In genomic region chr13:74493911-74494679, GRCm38 (mm10) we compare ENCODE assay signal across 8 mouse cellular contexts. TPM values are rescaled to one million over a fixed set of nuclear protein-coding genes. Genes with fewer than 3 reads are reported as not detected.
DNase-seq lines count a peak whose midpoint lies in the region; ATAC-seq and TF ChIP-seq lines count a peak whose summit lies in the region.

TSS of gene Zfp825 (minus strand) at chr13:74493992.

- TF ChIP-seq CTCF in E14TG2a.4 (conservative IDR thresholded peaks at IDR 0.05; ENCODE audit: low read length): no peak
- no peak for TF ChIP-seq CTCF in heart, postnatal 0 days (IDR thresholded peaks at IDR 0.05; ENCODE audit: low read depth)
- no peak for TF ChIP-seq CTCF in testis, adult 2 months (IDR thresholded peaks at IDR 0.05; ENCODE audit: control insufficient read depth, insufficient read depth, insufficient replicate concordance, low read depth, low read length)

- peak within 1 kb of the TSS; percentile 88 for H3K4me2 ChIP-seq in forebrain, embryonic 12.5 days
- peak within 1 kb of the TSS; percentile 83 for H3K4me2 ChIP-seq in heart, postnatal 0 days (ENCODE audit: low read depth, low read length)
- H3K4me2 ChIP-seq in liver, embryonic 16.5 days (ENCODE audit: low read depth, low read length): peak within 1 kb of the TSS; percentile 88
- H3K4me2 ChIP-seq in neural tube, embryonic 13.5 days: peak within 1 kb of the TSS; percentile 91

- peak within 1 kb of the TSS; percentile 76 for H3K9ac ChIP-seq in forebrain, embryonic 12.5 days
- H3K9ac ChIP-seq in heart, postnatal 0 days (replicated peaks; ENCODE audit: low read depth, low read length): peak within 1 kb of the TSS; percentile 68
- peak within 1 kb of the TSS; percentile 76 for H3K9ac ChIP-seq in liver, embryonic 16.5 days (ENCODE audit: low read depth, low read length)
- peak within 1 kb of the TSS; percentile 84 for H3K9ac ChIP-seq in neural tube, embryonic 13.5 days

- peak within 1 kb of the TSS; percentile 83 for H3K27ac ChIP-seq in forebrain, embryonic 12.5 days
- H3K27ac ChIP-seq in heart, postnatal 0 days (ENCODE audit: low read depth): peak within 1 kb of the TSS; percentile 88
- peak within 1 kb of the TSS; percentile 94 for H3K27ac ChIP-seq in liver, embryonic 16.5 days (ENCODE audit: low read length)
- H3K27ac ChIP-seq in neural tube, embryonic 13.5 days (replicated peaks): peak within 1 kb of the TSS; percentile 86
- peak within 1 kb of the TSS; percentile 74 for H3K27ac ChIP-seq in testis, adult 2 months (ENCODE audit: control insufficient read depth, insufficient read depth, low read depth, low read length)

- TF ChIP-seq EP300 in heart, postnatal 0 days (IDR thresholded peaks at IDR 0.05; ENCODE audit: low read depth): no peak

- peak within 1 kb of the TSS; percentile 88 for H3K4me3 ChIP-seq in E14TG2a.4 (replicated peaks; ENCODE audit: low read length)
- peak within 1 kb of the TSS; percentile 60 for H3K4me3 ChIP-seq in forebrain, embryonic 12.5 days (replicated peaks)
- H3K4me3 ChIP-seq in heart, postnatal 0 days (ENCODE audit: low read depth, low read length): peak within 1 kb of the TSS; percentile 61
- H3K4me3 ChIP-seq in liver, embryonic 16.5 days (ENCODE audit: low read depth, low read length): peak within 1 kb of the TSS; percentile 69
- peak within 1 kb of the TSS; percentile 65 for H3K4me3 ChIP-seq in neural tube, embryonic 13.5 days
- peak within 1 kb of the TSS; percentile 87 for H3K4me3 ChIP-seq in testis, adult 2 months (ENCODE audit: control insufficient read depth, low read depth, low read length)

- peaks cover 15% of the 10 kb centered on the region for H3K4me1 ChIP-seq in E14TG2a.4 (replicated peaks; ENCODE audit: low read depth, low read length)
- peaks cover 5% of the 10 kb centered on the region; the same call in 1 of the 2 replicates for H3K4me1 ChIP-seq in forebrain, embryonic 12.5 days
- H3K4me1 ChIP-seq in heart, postnatal 0 days (ENCODE audit: control insufficient read depth, insufficient read depth): no peaks in the 10 kb centered on the region
- no peaks in the 10 kb centered on the region; the same call in 1 of the 2 replicates for H3K4me1 ChIP-seq in liver, embryonic 16.5 days (ENCODE audit: control insufficient read depth, low read depth, low read length)
- H3K4me1 ChIP-seq in neural tube, embryonic 13.5 days (replicated peaks): peaks cover 13% of the 10 kb centered on the region
- H3K4me1 ChIP-seq in testis, adult 2 months (ENCODE audit: control insufficient read depth, insufficient read depth, low read length): peaks cover 7% of the 10 kb centered on the region; the same call in 1 of the 2 replicates

- under 1% methylated on average over 23 of the region's 23 CpGs for WGBS in forebrain, embryonic 12.5 days
- under 1% methylated on average over 23 of the region's 23 CpGs for WGBS in heart, postnatal 0 days
- 0% methylated on average over 23 of the region's 23 CpGs for WGBS in liver, embryonic 16.5 days (ENCODE audit: insufficient replicate concordance)
- WGBS in neural tube, embryonic 13.5 days: under 1% methylated on average over 23 of the region's 23 CpGs

- 0 out of 2 replicates have a peak, but pooled peaks have one; percentile 34 for TF ChIP-seq POLR2A in testis, adult 2 months (IDR thresholded peaks at IDR 0.05; ENCODE audit: control insufficient read depth, low read depth, low read length)

- peak; percentile 74 for DNase-seq in c-Kit-positive CD71-positive TER-119-positive erythroid progenitor cells, embryonic 14.5 days (ENCODE audit: low spot score)
- DNase-seq in heart, postnatal 0 days (ENCODE audit: low spot score): peak; percentile 80
- peak; percentile 72 to 85 for DNase-seq in kidney, postnatal 4 days

- H3K36me3 ChIP-seq in E14TG2a.4 (ENCODE audit: insufficient read depth, low read length): peaks cover 7% of the 10 kb centered on the region
- no peaks in the 10 kb centered on the region for H3K36me3 ChIP-seq in forebrain, embryonic 12.5 days (replicated peaks)
- no peaks in the 10 kb centered on the region for H3K36me3 ChIP-seq in heart, postnatal 0 days (replicated peaks; ENCODE audit: control insufficient read depth, insufficient read depth, low read length)
- no peaks in the 10 kb centered on the region for H3K36me3 ChIP-seq in liver, embryonic 16.5 days (ENCODE audit: control insufficient read depth, insufficient read depth)
- H3K36me3 ChIP-seq in neural tube, embryonic 13.5 days: no peaks in the 10 kb centered on the region
- no peaks in the 10 kb centered on the region for H3K36me3 ChIP-seq in testis, adult 2 months (ENCODE audit: control insufficient read depth, insufficient read depth, low read length)

- H3K9me3 ChIP-seq in E14TG2a.4 (ENCODE audit: low read length): no peaks in the 10 kb centered on the region
- no peaks in the 10 kb centered on the region for H3K9me3 ChIP-seq in forebrain, embryonic 12.5 days
- H3K9me3 ChIP-seq in heart, postnatal 0 days (replicated peaks; ENCODE audit: control insufficient read depth, low read length): no peaks in the 10 kb centered on the region
- H3K9me3 ChIP-seq in liver, embryonic 16.5 days (replicated peaks; ENCODE audit: control insufficient read depth, low read length): no peaks in the 10 kb centered on the region
- H3K9me3 ChIP-seq in neural tube, embryonic 13.5 days: no peaks in the 10 kb centered on the region

- H3K27me3 ChIP-seq in E14TG2a.4 (ENCODE audit: insufficient read depth, low read length): no peaks in the 10 kb centered on the region
- H3K27me3 ChIP-seq in forebrain, embryonic 12.5 days: no peaks in the 10 kb centered on the region
- no peaks in the 10 kb centered on the region for H3K27me3 ChIP-seq in heart, postnatal 0 days (ENCODE audit: control insufficient read depth, insufficient read depth, low read length)
- no peaks in the 10 kb centered on the region for H3K27me3 ChIP-seq in liver, embryonic 16.5 days (ENCODE audit: control insufficient read depth, insufficient read depth, low read depth, low read length)
- H3K27me3 ChIP-seq in neural tube, embryonic 13.5 days: no peaks in the 10 kb centered on the region
- H3K27me3 ChIP-seq in testis, adult 2 months (ENCODE audit: control insufficient read depth, insufficient read depth, low read length): no peaks in the 10 kb centered on the region

- ATAC-seq in forebrain, embryonic 12.5 days (ENCODE audit: low FRiP score): peak; percentile 97
- peak; percentile 96 for ATAC-seq in heart, postnatal 0 days (ENCODE audit: insufficient read depth, low read depth)
- ATAC-seq in liver, embryonic 16.5 days (ENCODE audit: low read depth): peak; percentile 94
- ATAC-seq in neural tube, embryonic 13.5 days (ENCODE audit: low read depth): peak; percentile 100

RNA-seq across cellular contexts. Expression of gene Zfp825, which starts in this region (rescaled TPM):
- 19.5 and 20.4 TPM in 2 replicates for polyA plus RNA-seq in forebrain, embryonic 12.5 days (2016; fragmentation: Nextera tagmentation; extraction: Ambion mirVana)
- total RNA-seq in heart, postnatal 0 days (2014; rRNA removed; ENCODE audit: low replicate concordance): 2.5 and 7.5 TPM in 2 replicates
- polyA plus RNA-seq in heart, postnatal 0 days (2015; fragmentation: Nextera tagmentation; extraction: Ambion mirVana): 12.2 and 14.3 TPM in 2 replicates
- 8.2 and 8.9 TPM in 2 replicates for polyA plus RNA-seq in liver, embryonic 16.5 days (2015; fragmentation: Nextera tagmentation; extraction: Ambion mirVana)
- 17.6 and 23.7 TPM in 2 replicates for polyA plus RNA-seq in neural tube, embryonic 13.5 days (2015; fragmentation: Nextera tagmentation; extraction: Ambion mirVana)
- 0.35 and 0.52 TPM in 2 replicates for polyA plus RNA-seq in testis, adult 2 months (2012; rRNA removed)

Comparison
In these comparisons a context has a peak if more than half of its experiments do, and no peak if none do; other contexts are left out.
1. Peak in every context shown above with its lines: DNase-seq, ATAC-seq, H3K4me3 ChIP-seq and H3K27ac ChIP-seq.